Mouse (Mus musculus) ES-E14 (cell line): ENCODE measurements around the gene Gm5244.

Experiments
- CHD2 ChIP-seq: IDR thresholded peaks from 2 replicates; pipeline ENCODE4 v1.6.1; 2014; ENCODE audit warnings: mild to moderate bottlenecking, low read depth, low read length, inconsistent platforms
- MAFK ChIP-seq: IDR thresholded peaks from 2 replicates; pipeline ENCODE4 v1.6.1; 2014; ENCODE audit warnings: mild to moderate bottlenecking, low read depth, low read length, inconsistent platforms; ENCODE audit not compliant: insufficient read depth
- ZC3H11A ChIP-seq: IDR thresholded peaks from 2 replicates; pipeline ENCODE4 v1.6.1; 2012; ENCODE audit warnings: low read depth, mild to moderate bottlenecking, inconsistent platforms, low read length, borderline replicate concordance

GRCm38 (mm10) chr19:12802830-12803229 is 43.7 kb upstream of the Gm5244 start:
- no peak for TF ChIP-seq ZC3H11A
- TF ChIP-seq CHD2: no peak
- TF ChIP-seq MAFK: no peak
